Mouse (Mus musculus): ENCODE results near the gene Cd274. TPM values are rescaled to one million over a fixed set of nuclear protein-coding genes. Genes with fewer than 3 reads are reported as not detected.

Cd274 gene
- polyA plus RNA-seq, 1 experiment from 2014 or later = 0.36 TPM

GRCm38 (mm10) chr19:29365105-29365504 is 2.1 kb upstream of the Cd274 start:
- Histone ChIP-seq H3K27ac (replicated peaks in 1 of 2; ENCODE audit: control insufficient read depth in 1 of 2, insufficient read depth in 1 of 2, low read depth in 2 of 2, low read length in 2 of 2) (no peak overlapping the region), H3K9me3 (ENCODE audit: control insufficient read depth, low read length) (no peaks in the 10 kb centered on the region), H3K4me1 (ENCODE audit: control insufficient read depth in 2 of 2, insufficient read depth in 2 of 2, low read length in 2 of 2) (peaks cover 2 to 13% of the 10 kb centered on the region in 2 experiments; a peak in 1 of 4 replicates), H3K4me3 (ENCODE audit: control insufficient read depth in 1 of 2, insufficient read depth in 1 of 2, low read depth in 1 of 2, low read length in 2 of 2) (no peak overlapping the region), H3K36me3 (ENCODE audit: control insufficient read depth, insufficient read depth, low read length) (no peaks in the 10 kb centered on the region), H3K27me3 (ENCODE audit: control insufficient read depth, insufficient read depth, low read length) (no peaks in the 10 kb centered on the region), H3K4me2 (ENCODE audit: low read length) (no peak overlapping the region), H3K9ac (ENCODE audit: low read length) (no peak overlapping the region)
- no peak for ATAC-seq (ENCODE audit: insufficient number of reproducible peaks, insufficient read depth, low FRiP score, low read depth)
- 36% methylated on average over 3 of the region's 3 CpGs for WGBS

DNA sequence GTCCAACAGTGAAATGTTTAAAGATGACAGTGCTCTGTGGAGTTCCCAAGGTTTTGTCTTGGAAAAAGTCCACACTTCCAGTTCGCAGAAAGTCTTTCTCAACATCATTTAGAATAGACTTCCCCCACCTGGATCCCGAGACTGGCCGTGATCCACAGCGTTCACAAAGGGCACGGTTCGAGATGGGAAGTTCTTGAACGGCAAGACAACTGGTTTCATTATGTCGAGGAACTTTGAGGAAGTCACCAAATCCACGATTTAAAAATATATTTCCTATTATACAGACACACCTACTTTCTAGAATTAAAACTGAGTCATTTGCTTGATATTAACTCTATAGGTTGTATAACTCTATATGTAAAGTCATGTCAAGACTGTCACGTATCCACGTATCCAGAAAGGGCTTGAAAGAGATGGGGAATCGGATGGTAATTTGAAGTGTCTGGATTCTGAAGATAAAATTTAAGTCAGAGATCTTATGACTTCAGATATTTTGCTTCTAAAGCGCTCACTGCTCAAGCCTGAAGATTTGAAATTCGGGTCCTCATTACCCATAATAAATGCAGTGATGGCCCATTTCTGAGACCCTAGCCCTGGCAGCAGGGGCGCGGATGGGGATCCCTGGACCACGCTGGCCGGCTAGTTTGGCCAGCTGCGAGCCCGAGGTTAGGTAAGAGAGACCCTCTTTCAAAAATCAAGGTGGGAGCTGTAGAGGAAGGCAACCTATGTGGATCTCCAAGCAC is 858 bp upstream of the Cd274 start:
- no peaks in the 10 kb centered on the region for H3K27me3 ChIP-seq (ENCODE audit: control insufficient read depth, insufficient read depth, low read length)
- H3K4me1 ChIP-seq (ENCODE audit: control insufficient read depth in 2 of 2, insufficient read depth in 2 of 2, low read length in 2 of 2) = peaks cover 2 to 4% of the 10 kb centered on the region in 2 experiments; a peak in 1 of 4 replicates
- WGBS = 54% methylated on average over 20 of the region's 20 CpGs
- H3K9me3 ChIP-seq (ENCODE audit: control insufficient read depth, low read length) = no peaks in the 10 kb centered on the region
- ATAC-seq (ENCODE audit: insufficient number of reproducible peaks, insufficient read depth, low FRiP score, low read depth) = no peak
- peak overlapping the region; percentile 71 for H3K4me2 ChIP-seq (ENCODE audit: low read length)
- peak overlapping the region; percentile 68 for H3K9ac ChIP-seq (ENCODE audit: low read length)
- peak overlapping the region; percentile 56 to 63 for H3K4me3 ChIP-seq (ENCODE audit: control insufficient read depth in 1 of 2, insufficient read depth in 1 of 2, low read depth in 1 of 2, low read length in 2 of 2)
- no peak overlapping the region for H3K27ac ChIP-seq (replicated peaks in 1 of 2; ENCODE audit: control insufficient read depth in 1 of 2, insufficient read depth in 1 of 2, low read depth in 2 of 2, low read length in 2 of 2)
- H3K36me3 ChIP-seq (ENCODE audit: control insufficient read depth, insufficient read depth, low read length) = no peaks in the 10 kb centered on the region

- peaks cover 2 to 3% of the 10 kb centered on the region in 2 experiments; a peak in 2 of 4 replicates for H3K4me1 ChIP-seq (ENCODE audit: control insufficient read depth in 2 of 2, insufficient read depth in 2 of 2, low read length in 2 of 2)
- no peak for ATAC-seq (ENCODE audit: insufficient number of reproducible peaks, insufficient read depth, low FRiP score, low read depth)
- H3K9ac ChIP-seq (ENCODE audit: low read length) = no peak overlapping the region
- no peaks in the 10 kb centered on the region for H3K36me3 ChIP-seq (ENCODE audit: control insufficient read depth, insufficient read depth, low read length)
- H3K9me3 ChIP-seq (ENCODE audit: control insufficient read depth, low read length) = no peaks in the 10 kb centered on the region
- H3K4me3 ChIP-seq (ENCODE audit: control insufficient read depth in 1 of 2, insufficient read depth in 1 of 2, low read depth in 1 of 2, low read length in 2 of 2) = no peak overlapping the region
- no peak overlapping the region for H3K27ac ChIP-seq (replicated peaks in 1 of 2; ENCODE audit: control insufficient read depth in 1 of 2, insufficient read depth in 1 of 2, low read depth in 2 of 2, low read length in 2 of 2)
- no peaks in the 10 kb centered on the region for H3K27me3 ChIP-seq (ENCODE audit: control insufficient read depth, insufficient read depth, low read length)
- H3K4me2 ChIP-seq (ENCODE audit: low read length) = no peak overlapping the region
- 87% methylated on average over 2 of the region's 2 CpGs for WGBS
These were observed 786 bp downstream of the Cd274 start for GRCm38 (mm10) chr19:29368041-29368440.

GRCm38 (mm10) chr19:29368671-29369309 is 1.5 kb downstream of the Cd274 start:
- WGBS = 83% methylated on average over 3 of the region's 3 CpGs

DNA sequence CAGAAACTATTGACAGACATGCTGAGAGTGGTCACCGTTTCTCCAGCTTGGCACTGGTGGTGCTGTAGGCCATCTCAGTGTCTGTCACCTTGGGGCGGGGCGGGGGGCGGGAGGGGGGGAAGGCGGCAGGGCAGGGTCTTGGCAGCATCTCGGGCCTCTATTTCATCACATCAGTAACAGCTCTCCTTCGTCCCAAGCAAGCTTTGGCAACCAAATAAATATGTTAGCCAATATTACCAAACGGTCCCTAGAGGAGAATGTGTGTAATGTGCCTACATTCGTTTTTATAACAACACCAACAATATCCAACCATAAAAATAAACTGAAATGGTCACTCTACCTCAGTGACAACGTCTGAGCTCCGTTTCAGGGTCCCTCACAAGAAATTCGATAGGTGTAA is 2.9 kb downstream of the Cd274 start:
- H3K9me3 ChIP-seq (ENCODE audit: control insufficient read depth, low read length) = no peaks in the 10 kb centered on the region
- H3K4me1 ChIP-seq (ENCODE audit: control insufficient read depth in 2 of 2, insufficient read depth in 2 of 2, low read length in 2 of 2) = peaks cover 3 to 4% of the 10 kb centered on the region in 2 experiments; a peak in 3 of 4 replicates
- no peak overlapping the region for H3K9ac ChIP-seq (ENCODE audit: low read length)
- no peak overlapping the region for H3K27ac ChIP-seq (replicated peaks in 1 of 2; ENCODE audit: control insufficient read depth in 1 of 2, insufficient read depth in 1 of 2, low read depth in 2 of 2, low read length in 2 of 2)
- H3K36me3 ChIP-seq (ENCODE audit: control insufficient read depth, insufficient read depth, low read length) = no peaks in the 10 kb centered on the region
- no peaks in the 10 kb centered on the region for H3K27me3 ChIP-seq (ENCODE audit: control insufficient read depth, insufficient read depth, low read length)
- H3K4me2 ChIP-seq (ENCODE audit: low read length) = no peak overlapping the region
- no peak for ATAC-seq (ENCODE audit: insufficient number of reproducible peaks, insufficient read depth, low FRiP score, low read depth)
- 57% methylated on average over 12 of the region's 12 CpGs for WGBS
- no peak overlapping the region for H3K4me3 ChIP-seq (ENCODE audit: control insufficient read depth in 1 of 2, insufficient read depth in 1 of 2, low read depth in 1 of 2, low read length in 2 of 2)

More at GRCm38 (mm10) chr19:29368671-29369309, 1.5 kb downstream of the Cd274 start:
- Histone ChIP-seq H3K27me3 (ENCODE audit: control insufficient read depth, insufficient read depth, low read length) (no peaks in the 10 kb centered on the region), H3K4me3 (ENCODE audit: control insufficient read depth in 1 of 2, insufficient read depth in 1 of 2, low read depth in 1 of 2, low read length in 2 of 2) (no peak overlapping the region), H3K27ac (replicated peaks in 1 of 2; ENCODE audit: control insufficient read depth in 1 of 2, insufficient read depth in 1 of 2, low read depth in 2 of 2, low read length in 2 of 2) (no peak overlapping the region), H3K4me1 (ENCODE audit: control insufficient read depth in 2 of 2, insufficient read depth in 2 of 2, low read length in 2 of 2) (peaks cover 3 to 4% of the 10 kb centered on the region in 2 experiments; a peak in 3 of 4 replicates), H3K4me2 (ENCODE audit: low read length) (no peak overlapping the region), H3K9ac (ENCODE audit: low read length) (no peak overlapping the region), H3K36me3 (ENCODE audit: control insufficient read depth, insufficient read depth, low read length) (no peaks in the 10 kb centered on the region), H3K9me3 (ENCODE audit: control insufficient read depth, low read length) (no peaks in the 10 kb centered on the region)
- no peak for ATAC-seq (ENCODE audit: insufficient number of reproducible peaks, insufficient read depth, low FRiP score, low read depth)

- no peak for ATAC-seq (ENCODE audit: insufficient number of reproducible peaks, insufficient read depth, low FRiP score, low read depth)
- Histone ChIP-seq H3K9me3 (ENCODE audit: control insufficient read depth, low read length) (no peaks in the 10 kb centered on the region), H3K4me2 (ENCODE audit: low read length) (no peak overlapping the region), H3K27me3 (ENCODE audit: control insufficient read depth, insufficient read depth, low read length) (no peaks in the 10 kb centered on the region), H3K9ac (ENCODE audit: low read length) (no peak overlapping the region), H3K4me3 (ENCODE audit: control insufficient read depth in 1 of 2, insufficient read depth in 1 of 2, low read depth in 1 of 2, low read length in 2 of 2) (no peak overlapping the region), H3K27ac (replicated peaks in 1 of 2; ENCODE audit: control insufficient read depth in 1 of 2, insufficient read depth in 1 of 2, low read depth in 2 of 2, low read length in 2 of 2) (no peak overlapping the region), H3K36me3 (ENCODE audit: control insufficient read depth, insufficient read depth, low read length) (no peaks in the 10 kb centered on the region), H3K4me1 (ENCODE audit: control insufficient read depth in 2 of 2, insufficient read depth in 2 of 2, low read length in 2 of 2) (peaks cover 3 to 4% of the 10 kb centered on the region in 2 experiments; a peak in 3 of 4 replicates)
- WGBS = 89% methylated on average over 7 of the region's 7 CpGs
These were observed 3.5 kb downstream of the Cd274 start for GRCm38 (mm10) chr19:29370545-29371283.

- Histone ChIP-seq H3K4me1 (ENCODE audit: control insufficient read depth in 2 of 2, insufficient read depth in 2 of 2, low read length in 2 of 2) (peaks cover 3 to 4% of the 10 kb centered on the region in 2 experiments; a peak in 3 of 4 replicates), H3K9me3 (ENCODE audit: control insufficient read depth, low read length) (no peaks in the 10 kb centered on the region), H3K4me2 (ENCODE audit: low read length) (peak overlapping the region; percentile 29), H3K36me3 (ENCODE audit: control insufficient read depth, insufficient read depth, low read length) (no peaks in the 10 kb centered on the region), H3K4me3 (ENCODE audit: control insufficient read depth in 1 of 2, insufficient read depth in 1 of 2, low read depth in 1 of 2, low read length in 2 of 2) (no peak overlapping the region), H3K9ac (ENCODE audit: low read length) (no peak overlapping the region), H3K27ac (replicated peaks in 1 of 2; ENCODE audit: control insufficient read depth in 1 of 2, insufficient read depth in 1 of 2, low read depth in 2 of 2, low read length in 2 of 2) (no peak overlapping the region), H3K27me3 (ENCODE audit: control insufficient read depth, insufficient read depth, low read length) (no peaks in the 10 kb centered on the region)
- ATAC-seq (ENCODE audit: insufficient number of reproducible peaks, insufficient read depth, low FRiP score, low read depth) = no peak
- WGBS = 80% methylated on average over 18 of the region's 18 CpGs
These were observed 4.2 kb downstream of the Cd274 start for GRCm38 (mm10) chr19:29371284-29372081.
